Mouse (Mus musculus): ENCODE results near the gene Tomm22.
"Not testable (repeated sequence)": the region's sequence is repeated elsewhere in the genome, so short reads cannot be mapped to it uniquely, and the experiment has no call there.

The Tomm22 gene

GRCm38 (mm10) chr15:79670249-79670971 is at the start of gene Tomm22:
TSS of gene Tomm22 (plus strand) at chr15:79670861.
- DNase-seq (ENCODE audit: low spot score), result peak; percentile 84

GRCm38 (mm10) chr15:79630471-79630870 is 40.2 kb upstream of the Tomm22 start:
- no peak for DNase-seq (ENCODE audit: low spot score)

GRCm38 (mm10) chr15:79641135-79641817 is 29.4 kb upstream of the Tomm22 start:
- DNase-seq (ENCODE audit: low spot score), result no peak

- no peak for DNase-seq (ENCODE audit: low spot score)
Observed at GRCm38 (mm10) chr15:79645483-79645882, 25.2 kb upstream of the Tomm22 start.

- no peak for DNase-seq (ENCODE audit: low spot score)
Observed at GRCm38 (mm10) chr15:79648130-79648529, 22.5 kb upstream of the Tomm22 start.

- no peak for DNase-seq (ENCODE audit: low spot score)
Observed at GRCm38 (mm10) chr15:79650569-79650968, 20.1 kb upstream of the Tomm22 start.

GRCm38 (mm10) chr15:79651481-79651880 is 19.2 kb upstream of the Tomm22 start:
- DNase-seq (ENCODE audit: low spot score), result no peak

GRCm38 (mm10) chr15:79656451-79656850 is 14.2 kb upstream of the Tomm22 start:
- DNase-seq (ENCODE audit: low spot score), result no peak

- peak; percentile 48 for DNase-seq (ENCODE audit: low spot score)
Observed at GRCm38 (mm10) chr15:79657837-79658530, 12.7 kb upstream of the Tomm22 start.

GRCm38 (mm10) chr15:79658531-79659375 is 11.9 kb upstream of the Tomm22 start, which contains the start of the genes Fam227a and Cby1:
TSS of gene Fam227a (minus strand) at chr15:79658956.
TSS of gene Cby1 (plus strand) at chr15:79659199.
- DNase-seq (ENCODE audit: low spot score), result peak; percentile 87

- DNase-seq (ENCODE audit: low spot score), result no peak
Observed at GRCm38 (mm10) chr15:79661852-79662251, 8.8 kb upstream of the Tomm22 start.

- no peak for DNase-seq (ENCODE audit: low spot score)
Observed at GRCm38 (mm10) chr15:79664666-79665065, 6.0 kb upstream of the Tomm22 start.

- DNase-seq (ENCODE audit: low spot score), result no peak
Observed at GRCm38 (mm10) chr15:79669195-79669594, 1.5 kb upstream of the Tomm22 start.

- DNase-seq (ENCODE audit: low spot score), result no peak
Observed at GRCm38 (mm10) chr15:79670972-79671299, 275 bp downstream of the Tomm22 start.

- DNase-seq (ENCODE audit: low spot score), result not testable (repeated sequence)
Observed at GRCm38 (mm10) chr15:79671828-79672348, 1.2 kb downstream of the Tomm22 start.

- no peak for DNase-seq (ENCODE audit: low spot score)
Observed at GRCm38 (mm10) chr15:79677936-79678335, 7.3 kb downstream of the Tomm22 start.

- DNase-seq (ENCODE audit: low spot score), result no peak
Observed at GRCm38 (mm10) chr15:79681973-79682372, 11.3 kb downstream of the Tomm22 start.

GRCm38 (mm10) chr15:79683146-79683545 is 12.5 kb downstream of the Tomm22 start:
- no peak for DNase-seq (ENCODE audit: low spot score)

- DNase-seq (ENCODE audit: low spot score), result no peak
Observed at GRCm38 (mm10) chr15:79683707-79684465, 13.2 kb downstream of the Tomm22 start.

- DNase-seq (ENCODE audit: low spot score), result no peak
Observed at GRCm38 (mm10) chr15:79684616-79685015, 14.0 kb downstream of the Tomm22 start.

- DNase-seq (ENCODE audit: low spot score), result no peak
Observed at GRCm38 (mm10) chr15:79685141-79685641, 14.5 kb downstream of the Tomm22 start.
